Mouse (Mus musculus) hindbrain, embryonic 12.5 days (tissue): ENCODE data around the gene Nde1. TPM values are rescaled to one million over a fixed set of nuclear protein-coding genes. Genes with fewer than 3 reads are reported as not detected.
"Not testable (repeated sequence)": the region's sequence is repeated elsewhere in the genome, so short reads cannot be mapped to it uniquely, and the experiment has no call there.

Experiments used
- ATAC-seq: fragments of 200-750 bp; cut with Nextera tagmentation; 2 replicates; pipeline ENCODE4 v1.8.0; 2017; ENCODE audit warnings: moderate TSS enrichment; ENCODE audit not compliant: low FRiP score
- H3K27ac ChIP-seq: fragments of 300-500 bp; sonication (generic); 2 replicates; pipeline ENCODE4 v1.5.1; 2016; ENCODE audit warnings: mild to moderate bottlenecking
- H3K27me3 ChIP-seq: fragments of 300-500 bp; sonication (generic); 2 replicates; pipeline ENCODE4 v1.6.1; 2016; ENCODE audit warnings: mild to moderate bottlenecking
- H3K36me3 ChIP-seq: fragments of 300-500 bp; sonication (generic); 2 replicates; pipeline ENCODE4 v1.6.1; 2016; ENCODE audit warnings: mild to moderate bottlenecking
- H3K4me1 ChIP-seq: fragments of 300-500 bp; sonication (generic); 2 replicates; pipeline ENCODE4 v1.6.1; 2016
- H3K4me2 ChIP-seq: fragments of 300-500 bp; sonication (generic); replicated peaks from 2 replicates; pipeline ENCODE4 v1.6.1; 2016; ENCODE audit warnings: mild to moderate bottlenecking
- H3K4me3 ChIP-seq: fragments of 300-500 bp; sonication (generic); 2 replicates; pipeline ENCODE4 v1.5.1; 2016; ENCODE audit warnings: mild to moderate bottlenecking
- H3K9ac ChIP-seq: fragments of 300-500 bp; sonication (generic); 2 replicates; pipeline ENCODE4 v1.6.1; 2016; ENCODE audit warnings: mild to moderate bottlenecking, moderate library complexity
- H3K9me3 ChIP-seq: fragments of 300-500 bp; sonication (generic); replicated peaks from 2 replicates; pipeline ENCODE4 v1.6.1; 2016; ENCODE audit warnings: mild to moderate bottlenecking
- WGBS: fragments of 180-500 bp; shearing (Covaris S2); methylation state at CpG from one replicate; pipeline ENCODE4 v1.1.7; 2016; 5-methylcytosine and 5-hydroxymethylcytosine counted together
- polyA plus RNA-seq: library from polyadenylated mRNA; unstranded; fragments of >200 nt; fragmentation: Nextera tagmentation; extraction: Ambion mirVana; gene quantifications from 2 replicates; pipeline ENCODE4 v1.2.1, GENCODE M21; 2016

The Nde1 gene
- polyA plus RNA-seq, 1 experiment from 2014 or later, result 102 TPM

GRCm38 (mm10) chr16:14137976-14138561 is 25.0 kb upstream of the Nde1 start:
- H3K36me3 ChIP-seq, result peaks cover 91% of the 10 kb centered on the region
- H3K4me1 ChIP-seq, result no peaks in the 10 kb centered on the region
- H3K9ac ChIP-seq, result no peak overlapping the region
- no peak for ATAC-seq
- H3K27ac ChIP-seq, result no peak overlapping the region
- H3K9me3 ChIP-seq, result no peaks in the 10 kb centered on the region
- no peak overlapping the region for H3K4me2 ChIP-seq
- no peak overlapping the region for H3K4me3 ChIP-seq
- 96% methylated on average over 1 of the region's 1 CpGs for WGBS
- H3K27me3 ChIP-seq, result no peaks in the 10 kb centered on the region

- H3K4me1 ChIP-seq, result no peaks in the 10 kb centered on the region
- no peaks in the 10 kb centered on the region for H3K27me3 ChIP-seq
- no peak overlapping the region for H3K4me2 ChIP-seq
- no peak overlapping the region for H3K9ac ChIP-seq
- H3K27ac ChIP-seq, result no peak overlapping the region
- H3K4me3 ChIP-seq, result no peak overlapping the region
- no peak for ATAC-seq
- H3K36me3 ChIP-seq, result peaks cover 85% of the 10 kb centered on the region
- no peaks in the 10 kb centered on the region for H3K9me3 ChIP-seq
These were observed 24.0 kb upstream of the Nde1 start for GRCm38 (mm10) chr16:14139106-14139505.

DNA sequence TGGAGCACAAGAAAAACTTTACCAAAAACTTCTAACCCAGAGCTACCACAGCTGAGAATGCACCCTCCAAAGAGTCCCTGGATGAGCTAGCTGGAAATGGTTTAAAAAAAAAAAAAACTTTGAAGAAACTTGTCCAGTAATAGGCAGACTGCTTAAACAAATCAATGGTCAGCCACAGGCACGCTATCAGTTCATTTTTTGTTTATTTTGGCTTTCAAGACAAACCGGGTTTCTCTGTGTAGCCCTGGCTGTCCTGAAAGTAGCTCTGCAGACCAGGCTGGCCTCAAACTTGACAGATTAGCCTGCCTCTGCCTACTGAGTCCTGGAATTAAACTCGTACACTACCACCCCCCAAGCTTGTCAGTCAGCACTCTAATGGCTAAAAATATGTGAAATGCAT is 19.8 kb upstream of the Nde1 start:
- Histone ChIP-seq H3K4me1 (no peaks in the 10 kb centered on the region), H3K4me3 (no peak overlapping the region), H3K9ac (no peak overlapping the region), H3K27me3 (no peaks in the 10 kb centered on the region), H3K9me3 (no peaks in the 10 kb centered on the region), H3K36me3 (peaks cover 83% of the 10 kb centered on the region), H3K4me2 (no peak overlapping the region), H3K27ac (no peak overlapping the region)
- WGBS, result 93% methylated on average over 3 of the region's 3 CpGs
- no peak for ATAC-seq

DNA sequence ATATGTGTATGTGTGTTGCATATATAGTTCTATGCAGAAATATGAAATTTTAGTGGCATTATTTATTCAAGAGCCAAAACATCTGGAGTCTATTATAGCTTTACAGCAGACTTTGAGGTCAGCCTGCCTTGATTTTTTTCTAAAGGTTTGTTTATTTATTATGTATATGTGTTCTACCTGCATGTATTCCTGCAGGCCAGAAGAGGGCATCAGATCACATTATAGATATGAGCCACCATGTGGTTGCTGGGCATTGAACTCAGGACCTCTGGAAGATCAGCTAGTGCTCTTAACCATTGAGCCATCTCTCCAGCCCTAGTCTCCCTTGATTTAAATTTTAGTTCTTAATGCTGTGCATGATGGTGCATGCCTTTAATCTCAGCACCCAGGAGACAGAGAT is 15.4 kb upstream of the Nde1 start:
- no peaks in the 10 kb centered on the region for H3K27me3 ChIP-seq
- no peak overlapping the region for H3K4me3 ChIP-seq
- H3K9ac ChIP-seq, result no peak overlapping the region
- H3K4me1 ChIP-seq, result no peaks in the 10 kb centered on the region
- no peak for ATAC-seq
- H3K36me3 ChIP-seq, result peaks cover 73% of the 10 kb centered on the region
- no peaks in the 10 kb centered on the region for H3K9me3 ChIP-seq
- no peak overlapping the region for H3K27ac ChIP-seq
- H3K4me2 ChIP-seq, result no peak overlapping the region

DNA sequence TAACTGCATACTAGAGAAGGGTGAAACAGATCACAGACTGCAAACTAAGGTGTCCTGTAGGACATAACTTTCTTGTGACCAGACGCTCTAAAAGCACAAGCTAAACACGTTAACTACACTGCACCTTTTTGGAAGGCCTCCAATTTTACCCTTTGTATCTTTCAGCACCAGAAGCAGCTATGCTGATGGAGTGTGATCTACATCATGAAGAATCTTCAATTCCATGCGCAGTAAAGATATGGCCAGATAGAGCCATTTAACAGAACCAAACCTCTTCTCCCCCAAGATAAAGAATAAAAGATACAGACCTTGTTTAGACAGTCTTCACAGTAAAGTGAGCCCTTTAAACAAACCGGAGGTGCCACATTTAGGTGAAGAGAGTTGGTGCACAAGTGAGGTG is 11.4 kb upstream of the Nde1 start:
- Histone ChIP-seq H3K27ac (no peak overlapping the region), H3K9me3 (no peaks in the 10 kb centered on the region), H3K36me3 (peaks cover 52% of the 10 kb centered on the region), H3K4me1 (no peaks in the 10 kb centered on the region), H3K9ac (no peak overlapping the region), H3K27me3 (no peaks in the 10 kb centered on the region), H3K4me3 (no peak overlapping the region), H3K4me2 (no peak overlapping the region)
- WGBS, result 94% methylated on average over 4 of the region's 4 CpGs
- ATAC-seq, result no peak

DNA sequence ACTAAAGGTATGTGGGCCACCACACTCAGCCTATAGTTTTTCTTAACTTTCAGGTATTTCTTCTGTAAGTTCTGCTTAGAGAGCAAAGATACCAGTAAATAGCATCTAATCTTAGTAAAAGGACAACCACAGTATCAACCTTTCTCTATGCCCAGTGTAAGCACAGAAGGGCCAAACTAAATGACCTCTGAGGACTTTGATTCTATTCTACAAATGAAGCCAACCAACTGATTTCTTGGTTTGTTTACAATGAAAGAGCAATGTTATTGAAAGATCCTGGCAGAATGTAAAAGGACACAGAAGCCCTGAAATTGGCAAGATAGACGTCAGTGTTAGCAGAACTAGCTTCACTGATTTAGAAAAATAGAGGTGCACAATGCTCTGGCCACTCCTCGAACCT is 7.4 kb upstream of the Nde1 start:
- not testable (repeated sequence) for H3K9me3 ChIP-seq, H3K27me3 ChIP-seq, H3K4me2 ChIP-seq, H3K9ac ChIP-seq, ATAC-seq, H3K4me3 ChIP-seq, H3K27ac ChIP-seq
- Histone ChIP-seq H3K4me1 (peaks cover 11% of the 10 kb centered on the region), H3K36me3 (peaks cover 31% of the 10 kb centered on the region)
- 73% methylated on average over 1 of the region's 2 CpGs for WGBS

GRCm38 (mm10) chr16:14156312-14156711 is 6.8 kb upstream of the Nde1 start:
- no peak overlapping the region for H3K4me2 ChIP-seq
- no peaks in the 10 kb centered on the region for H3K27me3 ChIP-seq
- no peaks in the 10 kb centered on the region for H3K9me3 ChIP-seq
- no peak overlapping the region for H3K27ac ChIP-seq
- H3K9ac ChIP-seq, result no peak overlapping the region
- 96% methylated on average over 6 of the region's 6 CpGs for WGBS
- H3K4me1 ChIP-seq, result peaks cover 11% of the 10 kb centered on the region
- peaks cover 24% of the 10 kb centered on the region for H3K36me3 ChIP-seq
- no peak overlapping the region for H3K4me3 ChIP-seq
- ATAC-seq, result no peak

DNA sequence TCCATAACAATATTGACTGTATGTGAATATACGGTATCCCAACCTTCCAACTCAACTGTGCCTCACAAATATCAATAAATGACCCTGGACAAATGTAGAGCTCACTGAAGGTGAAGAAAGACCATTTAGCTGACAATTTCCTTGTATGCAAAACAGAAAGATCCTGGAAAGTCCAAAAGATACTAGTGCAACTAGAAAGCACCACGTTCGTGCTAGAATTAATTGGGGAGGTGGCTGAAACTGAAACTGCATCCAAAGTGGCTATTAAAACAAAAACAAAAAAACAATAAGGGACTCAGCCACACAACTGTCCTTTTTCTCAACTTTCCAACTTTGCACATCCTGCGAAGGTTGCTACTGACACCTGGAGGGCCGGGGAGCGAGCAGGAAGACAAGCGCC is 4.5 kb upstream of the Nde1 start:
- Histone ChIP-seq H3K4me1 (peaks cover 20% of the 10 kb centered on the region), H3K4me2 (peak overlapping the region; percentile 64), H3K9ac (peak overlapping the region; percentile 80), H3K36me3 (peaks cover 3% of the 10 kb centered on the region; the same call in 1 of the 2 replicates), H3K9me3 (no peaks in the 10 kb centered on the region), H3K4me3 (peak overlapping the region; percentile 78), H3K27me3 (no peaks in the 10 kb centered on the region), H3K27ac (peak overlapping the region; percentile 84)
- ATAC-seq, result no peak
- 10% methylated on average over 7 of the region's 7 CpGs for WGBS

DNA sequence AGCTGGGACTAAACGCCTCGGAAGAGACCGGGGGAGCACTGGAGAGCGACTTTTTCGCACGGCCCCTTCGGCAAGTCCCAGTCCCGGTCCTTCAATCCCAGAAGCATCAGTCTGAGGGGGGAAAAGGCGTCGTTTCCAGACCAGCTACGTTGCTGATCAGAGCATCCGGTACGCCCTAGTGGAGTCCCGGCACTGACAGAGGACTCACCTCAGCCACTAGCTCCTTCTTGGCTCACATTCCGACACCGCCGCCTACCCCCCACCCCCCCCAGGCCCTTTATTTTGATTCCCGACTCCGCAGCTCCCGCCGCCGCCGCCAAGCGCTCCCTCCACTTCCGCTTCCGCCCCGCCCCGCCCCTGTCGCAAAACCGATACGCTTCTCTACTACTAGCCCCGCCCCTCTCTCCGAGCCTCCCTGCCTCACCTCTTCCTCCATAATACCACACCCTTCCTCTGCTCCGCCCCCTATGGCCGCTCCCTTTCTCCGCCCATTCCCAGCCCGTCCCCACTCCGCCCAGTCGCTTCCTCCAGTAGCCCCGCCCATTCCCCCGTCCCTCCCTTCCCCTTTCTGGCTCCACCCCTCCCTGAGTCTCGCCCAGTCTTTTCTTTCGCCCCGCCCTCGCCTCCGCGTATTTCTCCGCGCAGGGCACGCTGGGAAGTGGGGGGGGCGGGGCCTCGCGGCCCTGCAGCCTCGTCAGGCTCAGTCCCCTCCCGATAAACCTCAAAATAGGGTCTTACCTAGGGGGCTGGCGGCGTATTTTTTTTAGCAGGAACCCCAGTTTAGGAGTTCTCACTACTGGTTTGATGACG is 3.9 kb upstream of the Nde1 start:
- WGBS, result under 1% methylated on average over 52 of the region's 58 CpGs
- peak; percentile 96 for ATAC-seq
- H3K9ac ChIP-seq, result peak overlapping the region; percentile 80
- H3K36me3 ChIP-seq, result no peaks in the 10 kb centered on the region
- peak overlapping the region; percentile 78 for H3K4me3 ChIP-seq
- H3K4me2 ChIP-seq, result peak overlapping the region; percentile 64
- peaks cover 26% of the 10 kb centered on the region for H3K4me1 ChIP-seq
- peak overlapping the region; percentile 96 for H3K27ac ChIP-seq
- H3K27me3 ChIP-seq, result no peaks in the 10 kb centered on the region
- no peaks in the 10 kb centered on the region for H3K9me3 ChIP-seq

DNA sequence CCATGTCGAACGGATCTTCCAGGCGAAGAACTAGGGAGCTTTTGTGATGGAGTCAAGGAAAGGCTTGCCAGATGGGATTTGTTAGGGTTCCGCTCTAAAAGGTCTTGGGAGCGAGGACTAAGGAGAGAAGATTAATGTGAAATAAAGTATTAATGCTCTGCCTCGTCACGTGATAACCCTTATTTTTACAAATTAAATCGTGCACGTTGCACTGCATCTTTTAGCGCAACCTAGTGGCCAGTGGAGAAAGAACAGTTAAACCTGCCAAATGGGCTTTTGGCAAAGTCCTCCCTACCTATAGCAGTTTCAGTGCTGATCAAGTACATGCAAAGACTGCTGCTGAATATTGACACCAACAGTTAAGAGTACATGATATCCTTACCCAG is 3.3 kb upstream of the Nde1 start:
- H3K9me3 ChIP-seq, result no peaks in the 10 kb centered on the region
- H3K9ac ChIP-seq, result peak overlapping the region; percentile 64
- H3K4me3 ChIP-seq, result peak overlapping the region; percentile 78
- ATAC-seq, result peak; percentile 26; the same call in 1 of the 2 replicates
- H3K36me3 ChIP-seq, result no peaks in the 10 kb centered on the region
- peaks cover 31% of the 10 kb centered on the region for H3K4me1 ChIP-seq
- H3K27ac ChIP-seq, result peak overlapping the region; percentile 96
- peak overlapping the region; percentile 51 for H3K4me2 ChIP-seq
- WGBS, result 1% methylated on average over 10 of the region's 10 CpGs
- no peaks in the 10 kb centered on the region for H3K27me3 ChIP-seq

DNA sequence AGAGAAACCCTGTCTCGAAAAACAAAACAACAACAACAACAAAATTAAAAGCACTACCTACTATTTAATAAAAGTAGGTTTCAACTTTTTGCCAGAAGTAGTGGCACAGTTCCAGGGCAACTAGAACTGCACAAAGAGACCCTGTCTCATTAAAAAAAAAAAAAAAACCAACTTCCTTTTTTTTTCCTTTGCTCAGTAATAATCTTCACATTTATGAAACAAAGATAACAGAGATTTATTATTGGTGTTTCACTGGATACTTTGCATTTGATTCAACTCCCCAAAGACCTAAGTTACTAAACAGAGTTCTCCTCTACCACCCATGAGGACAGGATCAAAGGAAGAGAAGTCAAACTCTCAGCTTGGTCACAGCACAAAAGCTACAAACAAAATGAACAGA is 2.1 kb upstream of the Nde1 start:
- Histone ChIP-seq H3K27me3 (no peaks in the 10 kb centered on the region), H3K4me3 (no peak overlapping the region), H3K36me3 (no peaks in the 10 kb centered on the region), H3K9ac (no peak overlapping the region), H3K4me1 (peaks cover 39% of the 10 kb centered on the region), H3K27ac (no peak overlapping the region), H3K9me3 (no peaks in the 10 kb centered on the region), H3K4me2 (no peak overlapping the region)
- ATAC-seq, result no peak
- WGBS, result 71% methylated on average over 1 of the region's 1 CpGs

DNA sequence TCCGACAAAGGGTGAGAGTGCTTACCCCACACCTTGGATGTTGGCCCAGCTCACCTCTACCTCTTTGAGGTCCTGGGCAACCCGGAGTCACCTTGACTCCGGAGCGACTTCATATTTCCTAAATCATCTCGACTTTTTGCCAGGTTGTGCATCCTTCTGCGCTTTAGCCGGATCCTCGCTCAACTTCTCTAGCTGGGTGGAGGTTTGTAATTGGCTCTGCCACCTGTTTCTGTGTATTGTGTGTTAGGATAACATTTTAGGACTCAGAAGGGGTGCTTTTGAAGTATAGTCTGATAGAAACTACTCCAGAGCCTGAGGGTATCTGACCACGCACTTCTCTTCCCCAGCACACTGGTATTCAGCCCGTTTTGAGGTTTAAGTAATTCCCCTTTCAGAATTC is 656 bp downstream of the Nde1 start:
- H3K4me2 ChIP-seq, result peak overlapping the region; percentile 67
- H3K9ac ChIP-seq, result peak overlapping the region; percentile 81
- no peaks in the 10 kb centered on the region for H3K27me3 ChIP-seq
- no peaks in the 10 kb centered on the region for H3K9me3 ChIP-seq
- peaks cover 28% of the 10 kb centered on the region for H3K4me1 ChIP-seq
- no peak for ATAC-seq
- 1% methylated on average over 10 of the region's 10 CpGs for WGBS
- peaks cover 4% of the 10 kb centered on the region for H3K36me3 ChIP-seq
- no peak overlapping the region for H3K27ac ChIP-seq
- peak overlapping the region; percentile 66 for H3K4me3 ChIP-seq

- Histone ChIP-seq H3K27me3 (no peaks in the 10 kb centered on the region), H3K36me3 (peaks cover 28% of the 10 kb centered on the region), H3K4me2 (no peak overlapping the region), H3K4me3 (no peak overlapping the region), H3K9me3 (no peaks in the 10 kb centered on the region), H3K9ac (no peak overlapping the region), H3K4me1 (peaks cover 28% of the 10 kb centered on the region), H3K27ac (no peak overlapping the region)
- no peak for ATAC-seq
- 95% methylated on average over 4 of the region's 4 CpGs for whole genome bisulfite sequencing
These were observed 3.4 kb downstream of the Nde1 start for GRCm38 (mm10) chr16:14166490-14166889.
